Mouse (Mus musculus): ENCODE data around the gene Myl12a.

Myl12a gene

DNA sequence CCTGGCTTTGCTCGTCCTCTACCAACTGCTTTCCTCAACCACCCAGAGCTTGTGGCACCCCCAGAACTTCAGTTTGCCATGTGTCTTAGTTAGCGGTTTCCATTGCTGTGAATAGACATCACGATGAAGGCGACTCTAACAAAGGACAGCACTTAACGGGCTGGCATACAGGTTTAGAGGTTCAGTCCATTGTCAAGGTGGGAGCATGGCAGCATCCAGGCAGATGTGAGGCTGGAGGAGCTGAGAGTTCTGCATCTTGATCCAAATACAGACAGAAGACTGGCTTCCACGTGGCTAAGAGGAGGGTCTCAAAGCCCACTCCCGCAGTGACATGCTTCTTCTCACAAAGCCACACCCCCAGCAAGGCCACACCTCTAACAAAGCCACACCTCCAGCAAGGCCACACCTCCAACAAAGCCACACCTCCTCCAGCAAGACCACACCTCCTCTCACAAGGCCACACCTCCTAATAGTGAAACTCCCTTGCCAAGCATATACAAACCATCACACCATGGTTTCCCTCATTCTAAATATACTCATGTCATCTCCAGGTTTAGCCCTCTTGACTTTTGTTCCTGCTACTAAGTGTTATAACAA is 8.1 kb upstream of the Myl12a start:
- no peak for DNase-seq (ENCODE audit: low spot score in 2 of 2)

DNA sequence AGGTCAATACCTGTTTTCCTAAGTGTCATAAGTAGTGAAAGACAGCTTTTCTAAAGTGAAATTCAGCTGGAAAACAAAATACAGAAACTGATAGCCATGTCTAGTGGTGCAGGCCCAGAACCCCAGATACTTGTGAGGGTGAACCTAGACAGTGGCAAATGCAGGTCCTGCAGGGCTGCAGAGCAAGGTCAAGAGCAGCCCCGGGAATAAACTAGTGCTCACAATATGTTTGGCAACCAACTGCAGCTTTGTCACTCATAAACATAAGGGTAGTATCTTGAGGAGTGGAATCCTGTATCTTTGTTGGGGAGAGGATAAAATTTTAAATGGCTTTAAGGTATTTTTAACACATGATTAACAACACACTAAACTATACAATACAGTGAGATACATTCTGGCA is 7.1 kb upstream of the Myl12a start:
- no peak for DNase-seq (ENCODE audit: low spot score in 2 of 2)

DNA sequence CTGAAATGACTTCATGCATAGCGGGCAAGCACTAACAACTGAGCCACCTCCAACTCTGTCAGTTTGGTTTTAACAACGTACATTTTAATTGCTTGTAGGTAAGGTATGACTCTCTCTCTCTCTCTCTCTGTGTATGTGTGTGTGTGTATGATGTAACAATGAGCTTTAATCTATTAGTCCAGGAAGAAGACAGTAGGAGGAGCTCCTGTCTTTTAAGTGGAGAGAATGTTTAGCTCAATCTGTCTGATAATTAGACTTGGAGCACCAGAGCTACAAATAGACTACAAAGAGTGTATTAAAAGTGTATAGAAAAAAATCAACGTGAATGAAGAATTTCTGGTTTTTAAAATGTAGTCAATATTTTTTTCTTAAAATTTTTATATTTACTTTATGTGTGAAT is 6.0 kb upstream of the Myl12a start:
- DNase-seq (ENCODE audit: low spot score in 2 of 2) = no peak

DNA sequence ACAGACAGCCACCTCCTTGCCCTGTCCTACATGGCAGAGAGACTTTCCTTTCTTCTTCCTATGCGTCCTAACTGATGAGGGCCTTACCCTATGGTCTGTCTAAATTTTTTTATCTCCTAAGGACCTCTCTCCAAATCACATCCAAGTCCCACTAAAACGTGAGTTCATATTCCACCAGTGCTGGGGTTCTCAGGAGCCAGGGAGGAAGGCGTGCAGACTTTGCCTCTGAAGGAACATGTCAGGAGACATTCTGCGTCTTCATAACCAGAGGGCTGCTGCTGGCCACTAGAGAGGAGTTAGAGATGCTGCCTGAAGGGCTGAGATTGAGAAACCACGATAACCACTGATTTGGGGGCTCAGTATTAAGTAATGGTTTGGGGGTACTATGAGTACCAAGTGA is 4.3 kb upstream of the Myl12a start:
- peak in 1 of 2 experiments; percentile 5 for DNase-seq (ENCODE audit: low spot score in 2 of 2)

GRCm38 (mm10) chr17:71004186-71004960 is 1.7 kb upstream of the Myl12a start:
- no peak for DNase-seq (ENCODE audit: low spot score in 2 of 2)

- no peak for DNase-seq (ENCODE audit: low spot score in 2 of 2)
Measured at GRCm38 (mm10) chr17:71003721-71004120, 1.0 kb upstream of the Myl12a start.

- DNase-seq (ENCODE audit: low spot score in 2 of 2) = no peak
Measured at GRCm38 (mm10) chr17:71003112-71003511, 434 bp upstream of the Myl12a start.

DNA sequence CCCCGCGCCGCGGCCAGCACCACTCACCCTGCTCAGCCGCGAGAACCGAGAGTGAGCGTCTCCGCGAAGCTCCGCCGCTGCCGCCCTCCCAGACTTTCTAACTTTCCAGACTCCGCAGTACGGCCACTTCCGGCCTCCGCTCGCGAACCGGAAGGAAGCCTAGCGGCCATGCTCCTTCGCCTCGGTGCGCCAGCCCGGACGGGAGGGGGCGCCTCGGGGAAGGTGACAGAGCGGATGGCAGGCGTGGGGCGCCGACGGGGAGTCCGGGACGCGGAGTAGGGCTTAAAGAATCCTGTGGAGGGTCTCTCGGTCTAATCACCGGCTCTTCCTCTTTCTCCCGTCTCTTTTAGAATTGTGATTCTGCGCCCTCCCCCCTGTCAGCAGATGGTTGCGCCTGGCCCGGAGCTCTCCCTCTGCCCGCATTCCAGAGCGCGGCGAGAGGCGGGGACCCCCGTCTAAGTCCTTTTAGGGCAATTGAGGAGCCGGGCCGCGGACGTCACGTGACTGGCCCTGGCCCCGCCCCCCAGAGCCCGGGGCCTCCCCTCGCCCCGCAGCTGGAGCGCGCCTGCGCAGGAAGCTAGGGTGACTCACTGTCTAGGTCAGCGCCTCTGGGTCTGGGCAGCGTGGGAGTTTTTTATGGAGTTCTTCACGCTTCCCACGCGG is 466 bp downstream of the Myl12a start, which contains the start of gene Myom1:
Gene Myom1, plus strand, starts transcription at position 553 of the 663 bp plus-strand sequence.
- DNase-seq (ENCODE audit: low spot score in 2 of 2) = peak; percentile 97

- DNase-seq (ENCODE audit: low spot score in 2 of 2) = peak; percentile 40 to 54
Measured at GRCm38 (mm10) chr17:71001699-71002080, 988 bp downstream of the Myl12a start.

GRCm38 (mm10) chr17:71001067-71001466 is 1.6 kb downstream of the Myl12a start:
- no peak for DNase-seq (ENCODE audit: low spot score in 2 of 2)

GRCm38 (mm10) chr17:71000255-71000654 is 2.4 kb downstream of the Myl12a start:
- DNase-seq (ENCODE audit: low spot score in 2 of 2) = no peak

- no peak for DNase-seq (ENCODE audit: low spot score in 2 of 2)
Measured at GRCm38 (mm10) chr17:70999187-70999586, 3.5 kb downstream of the Myl12a start.

- DNase-seq (ENCODE audit: low spot score in 2 of 2) = no peak
Measured at GRCm38 (mm10) chr17:70998400-70998975, 4.2 kb downstream of the Myl12a start.

DNA sequence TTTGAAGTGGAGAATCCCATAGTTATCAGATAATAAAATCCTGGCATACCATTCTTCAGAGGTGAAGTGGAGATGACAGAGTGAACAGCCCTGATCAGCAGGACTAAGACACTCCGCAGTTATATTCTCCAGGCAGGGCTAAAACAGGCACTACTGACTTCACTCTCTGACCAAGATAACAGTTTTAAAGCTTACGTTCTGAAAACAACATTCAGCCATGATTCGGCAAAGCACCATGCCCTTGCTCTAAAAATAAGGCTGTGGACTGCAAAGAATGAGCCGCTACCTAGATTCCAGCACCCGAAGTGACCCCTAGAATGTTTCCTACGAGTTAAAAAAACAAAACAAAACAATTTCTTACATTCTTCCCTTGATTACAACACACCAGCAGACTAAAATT is 4.8 kb downstream of the Myl12a start:
- DNase-seq (ENCODE audit: low spot score in 2 of 2) = no peak

DNA sequence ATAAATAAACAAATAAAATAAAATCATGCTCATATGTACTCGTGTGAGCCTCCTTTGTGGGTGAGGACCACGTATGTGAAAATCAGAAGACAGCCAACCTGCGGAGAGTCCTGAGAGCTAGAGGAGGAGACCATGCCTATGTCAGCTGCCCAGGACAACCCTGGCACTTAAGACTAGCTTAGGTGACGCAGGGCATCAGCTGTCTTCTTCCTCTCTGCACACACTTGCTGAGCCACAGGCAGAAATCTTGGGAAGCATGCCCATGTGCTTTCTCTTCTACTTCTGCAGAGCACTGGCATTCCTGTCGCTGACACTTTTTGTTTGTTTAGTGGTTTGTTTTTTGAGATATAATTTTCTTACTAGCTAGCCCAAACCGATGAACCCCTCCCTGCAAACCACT is 7.1 kb downstream of the Myl12a start:
- DNase-seq (ENCODE audit: low spot score in 2 of 2) = no peak

GRCm38 (mm10) chr17:70994671-70995070 is 8.0 kb downstream of the Myl12a start:
- no peak for DNase-seq (ENCODE audit: low spot score in 2 of 2)

DNA sequence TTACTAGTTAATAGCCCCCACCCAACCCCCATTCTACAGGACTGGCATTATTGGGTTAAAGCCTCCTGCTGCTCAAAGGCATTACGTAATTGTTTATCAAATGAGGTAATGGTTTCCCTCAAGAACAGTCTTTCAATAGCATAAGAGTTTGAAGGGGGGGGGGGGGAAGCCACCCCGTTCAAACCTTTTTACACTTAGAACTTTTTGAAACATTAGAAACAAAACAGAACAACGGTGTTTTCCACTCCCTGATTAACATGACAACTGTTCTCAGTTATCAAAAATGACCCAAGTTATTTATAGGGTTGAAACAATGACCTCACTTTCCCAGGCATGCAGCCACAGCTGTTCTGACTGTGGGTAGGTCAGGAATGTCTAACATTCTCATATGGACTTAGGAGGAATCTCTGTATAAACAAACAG is 9.3 kb downstream of the Myl12a start:
- DNase-seq (ENCODE audit: low spot score in 2 of 2) = no peak

DNA sequence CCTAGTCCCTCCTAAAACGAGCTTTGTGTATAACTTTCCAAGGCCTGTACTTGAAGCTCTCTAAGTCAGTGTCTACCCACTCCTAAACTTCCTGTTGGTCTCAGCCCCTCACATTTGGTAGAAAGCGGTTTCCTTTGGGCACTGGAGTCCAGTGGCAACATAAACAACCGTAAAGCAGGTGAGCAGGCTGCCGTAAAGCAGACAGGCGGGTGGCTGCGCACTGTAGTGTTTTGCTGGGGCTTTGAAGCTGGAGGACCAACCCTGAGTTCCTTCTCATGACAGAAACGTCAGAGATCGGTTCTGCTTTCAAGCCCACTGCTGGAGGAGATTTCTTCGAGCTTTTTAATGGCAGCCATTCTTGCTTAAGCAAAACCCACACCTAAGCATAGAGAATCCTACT is 10.0 kb downstream of the Myl12a start:
- DNase-seq (ENCODE audit: low spot score in 2 of 2) = no peak

GRCm38 (mm10) chr17:70991706-70992625 is 10.7 kb downstream of the Myl12a start:
- DNase-seq (ENCODE audit: low spot score in 2 of 2) = no peak

- DNase-seq (ENCODE audit: low spot score in 2 of 2) = peak; percentile 86 to 87
Measured at GRCm38 (mm10) chr17:70990403-70991303, 12.0 kb downstream of the Myl12a start.
